Mouse (Mus musculus): ENCODE results near the gene Fktn. TPM values are rescaled to one million over a fixed set of nuclear protein-coding genes. Genes with fewer than 3 reads are reported as not detected.

Fktn gene
- polyA plus RNA-seq, 1 experiment, result 13.5 TPM

DNA sequence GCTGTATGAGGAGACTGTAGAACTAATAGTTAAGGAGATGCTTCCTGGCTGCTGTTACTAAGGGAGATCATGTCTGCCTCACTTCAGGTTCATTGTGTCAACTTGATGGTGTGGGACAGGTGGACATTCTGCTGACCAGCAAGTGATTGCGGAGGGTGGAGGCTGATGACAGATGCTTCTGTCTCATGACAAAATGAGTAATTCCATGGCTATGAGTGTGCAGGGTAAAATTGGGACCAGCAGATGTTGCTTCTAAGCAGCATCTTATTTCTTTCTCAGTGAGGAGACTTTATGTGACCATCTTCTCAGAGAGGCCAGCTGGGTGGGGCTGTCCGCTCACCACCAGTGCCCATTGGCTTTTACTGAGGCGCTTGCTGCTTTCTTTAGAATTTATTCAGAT lies 45.9 kb downstream of the Fktn start:
- H3K36me3 ChIP-seq (ENCODE audit: control insufficient read depth, insufficient read depth, low read length, poor library complexity, severe bottlenecking), result no peaks in the 10 kb centered on the region; the same call in 1 of the 2 replicates

DNA sequence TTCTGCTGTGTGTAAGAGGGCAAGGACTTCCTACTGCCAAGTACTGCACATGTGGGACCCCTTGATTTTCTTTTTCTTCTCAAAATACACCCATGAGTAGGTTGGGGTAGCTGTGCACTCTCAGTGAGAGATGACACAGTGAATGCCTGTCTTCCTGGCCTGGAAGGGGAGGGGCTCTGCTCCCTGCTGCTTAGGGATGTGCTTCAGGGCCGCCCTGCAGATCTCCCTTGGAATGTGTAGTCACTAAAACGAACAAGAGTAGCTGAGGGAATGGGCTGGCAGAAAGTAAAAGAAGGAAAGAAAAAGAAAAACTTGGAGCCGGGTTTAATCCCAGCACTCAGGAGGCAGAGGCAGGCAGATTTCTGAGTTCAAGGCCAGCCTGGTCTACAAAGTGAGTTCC lies 48.7 kb downstream of the Fktn start:
- no peaks in the 10 kb centered on the region; the same call in 1 of the 2 replicates for H3K36me3 ChIP-seq (ENCODE audit: control insufficient read depth, insufficient read depth, low read length, poor library complexity, severe bottlenecking)

More for the DNA sequence above, 45.9 kb downstream of the Fktn start:
- no peak overlapping the region for H3K9ac ChIP-seq (ENCODE audit: low read depth, poor library complexity, severe bottlenecking)
- H3K4me3 ChIP-seq (ENCODE audit: low read depth, low read length), result no peak overlapping the region
- no peaks in the 10 kb centered on the region for H3K9me3 ChIP-seq (replicated peaks; ENCODE audit: control insufficient read depth, insufficient read depth, low read length, poor library complexity, severe bottlenecking)
- H3K27ac ChIP-seq (ENCODE audit: insufficient read depth, low read length), result no peak overlapping the region
- TF ChIP-seq POLR2A (IDR thresholded peaks at IDR 0.05; ENCODE audit: insufficient read depth, low read length) (no peak), CTCF (IDR thresholded peaks at IDR 0.05; ENCODE audit: low read depth, low read length) (no peak), EP300 (IDR thresholded peaks at IDR 0.05; ENCODE audit: insufficient read depth, low read depth, low read length) (no peak)
- H3K4me1 ChIP-seq (ENCODE audit: control insufficient read depth, insufficient read depth, low read length), result no peaks in the 10 kb centered on the region
- no peaks in the 10 kb centered on the region for H3K27me3 ChIP-seq (ENCODE audit: control insufficient read depth, insufficient read depth, low read length, poor library complexity, severe bottlenecking)

DNA sequence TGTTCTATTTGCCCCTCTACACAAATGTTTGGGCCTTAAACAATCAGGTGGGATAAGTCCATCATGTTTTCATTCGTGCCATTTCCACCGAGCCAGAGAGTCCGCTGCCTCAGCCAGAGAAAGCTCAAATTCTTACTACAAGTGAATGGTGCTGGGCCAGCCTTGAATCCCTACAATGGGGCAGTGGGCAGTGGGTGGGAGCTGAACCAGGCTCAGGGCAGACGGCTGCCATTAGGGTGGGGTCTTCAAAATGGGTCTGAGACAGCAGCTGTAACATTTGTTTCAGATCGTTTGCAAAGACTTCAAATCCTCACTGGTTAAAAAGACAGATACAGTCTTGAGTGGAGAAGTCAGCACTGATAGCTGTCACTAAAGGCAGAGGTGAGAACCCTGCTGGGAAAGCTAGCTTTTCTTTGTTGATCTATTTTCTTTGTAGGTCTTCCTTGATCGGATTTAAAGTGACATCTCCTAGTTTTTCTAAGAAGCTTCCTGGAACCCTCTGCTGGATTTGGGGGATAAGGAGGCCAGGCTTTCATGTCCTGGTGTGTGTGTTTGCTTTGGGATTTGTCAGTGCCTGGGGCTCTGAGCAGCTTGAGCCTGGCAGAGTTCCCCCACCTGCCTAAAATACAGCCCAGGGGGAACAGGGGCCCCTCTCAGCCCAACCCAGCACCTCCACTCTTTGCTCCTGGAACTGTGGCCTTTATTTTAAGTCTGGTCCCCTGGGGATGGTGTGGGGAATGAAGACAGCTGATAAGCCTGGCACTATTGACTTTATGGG lies 57.3 kb downstream of the Fktn start:
- Histone ChIP-seq H3K9me3 (replicated peaks; ENCODE audit: control insufficient read depth, insufficient read depth, low read length, poor library complexity, severe bottlenecking) (no peaks in the 10 kb centered on the region), H3K9ac (ENCODE audit: low read depth, poor library complexity, severe bottlenecking) (no peak overlapping the region), H3K4me3 (ENCODE audit: low read depth, low read length) (no peak overlapping the region), H3K27me3 (ENCODE audit: control insufficient read depth, insufficient read depth, low read length, poor library complexity, severe bottlenecking) (no peaks in the 10 kb centered on the region), H3K4me1 (ENCODE audit: control insufficient read depth, insufficient read depth, low read length) (no peaks in the 10 kb centered on the region), H3K27ac (ENCODE audit: insufficient read depth, low read length) (no peak overlapping the region), H3K36me3 (ENCODE audit: control insufficient read depth, insufficient read depth, low read length, poor library complexity, severe bottlenecking) (no peaks in the 10 kb centered on the region)
- TF ChIP-seq CTCF (IDR thresholded peaks at IDR 0.05; ENCODE audit: low read depth, low read length), result no peak
- TF ChIP-seq POLR2A (IDR thresholded peaks at IDR 0.05; ENCODE audit: insufficient read depth, low read length), result no peak
- TF ChIP-seq EP300 (IDR thresholded peaks at IDR 0.05; ENCODE audit: insufficient read depth, low read depth, low read length), result no peak

More for the DNA sequence above, 48.7 kb downstream of the Fktn start:
- no peak overlapping the region for H3K9ac ChIP-seq (ENCODE audit: low read depth, poor library complexity, severe bottlenecking)
- no peak overlapping the region for H3K4me3 ChIP-seq (ENCODE audit: low read depth, low read length)
- H3K4me1 ChIP-seq (ENCODE audit: control insufficient read depth, insufficient read depth, low read length), result no peaks in the 10 kb centered on the region
- no peaks in the 10 kb centered on the region for H3K9me3 ChIP-seq (replicated peaks; ENCODE audit: control insufficient read depth, insufficient read depth, low read length, poor library complexity, severe bottlenecking)
- H3K27me3 ChIP-seq (ENCODE audit: control insufficient read depth, insufficient read depth, low read length, poor library complexity, severe bottlenecking), result no peaks in the 10 kb centered on the region
- no peak overlapping the region for H3K27ac ChIP-seq (ENCODE audit: insufficient read depth, low read length)
- TF ChIP-seq EP300 (IDR thresholded peaks at IDR 0.05; ENCODE audit: insufficient read depth, low read depth, low read length), result no peak
- TF ChIP-seq CTCF (IDR thresholded peaks at IDR 0.05; ENCODE audit: low read depth, low read length), result no peak
- TF ChIP-seq POLR2A (IDR thresholded peaks at IDR 0.05; ENCODE audit: insufficient read depth, low read length), result no peak

DNA sequence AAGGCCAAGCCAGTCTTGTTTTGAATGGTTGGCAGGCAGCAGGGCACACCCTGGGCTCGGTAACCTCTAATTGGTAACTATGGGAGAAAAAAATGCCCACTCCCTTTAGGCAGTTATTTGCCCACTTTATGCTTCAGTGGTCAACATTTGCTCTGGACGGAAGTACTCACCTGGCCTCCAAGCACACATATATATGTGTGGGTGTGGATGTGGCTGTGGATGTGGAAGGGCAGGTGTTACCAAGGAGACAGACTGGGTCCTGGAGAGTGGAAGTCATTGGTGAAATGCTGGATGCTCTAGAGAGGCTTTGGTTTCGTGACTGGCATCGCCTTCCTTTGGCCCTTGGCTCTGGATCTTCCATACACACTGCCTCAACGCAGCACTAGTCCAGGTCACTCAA lies 58.2 kb downstream of the Fktn start:
- Histone ChIP-seq H3K27ac (ENCODE audit: insufficient read depth, low read length) (no peak overlapping the region), H3K9ac (ENCODE audit: low read depth, poor library complexity, severe bottlenecking) (no peak overlapping the region), H3K4me1 (ENCODE audit: control insufficient read depth, insufficient read depth, low read length) (no peaks in the 10 kb centered on the region), H3K27me3 (ENCODE audit: control insufficient read depth, insufficient read depth, low read length, poor library complexity, severe bottlenecking) (no peaks in the 10 kb centered on the region), H3K9me3 (replicated peaks; ENCODE audit: control insufficient read depth, insufficient read depth, low read length, poor library complexity, severe bottlenecking) (no peaks in the 10 kb centered on the region), H3K4me3 (ENCODE audit: low read depth, low read length) (no peak overlapping the region), H3K36me3 (ENCODE audit: control insufficient read depth, insufficient read depth, low read length, poor library complexity, severe bottlenecking) (no peaks in the 10 kb centered on the region)
- TF ChIP-seq CTCF (IDR thresholded peaks at IDR 0.05; ENCODE audit: low read depth, low read length) (no peak), POLR2A (IDR thresholded peaks at IDR 0.05; ENCODE audit: insufficient read depth, low read length) (no peak), EP300 (IDR thresholded peaks at IDR 0.05; ENCODE audit: insufficient read depth, low read depth, low read length) (no peak)

DNA sequence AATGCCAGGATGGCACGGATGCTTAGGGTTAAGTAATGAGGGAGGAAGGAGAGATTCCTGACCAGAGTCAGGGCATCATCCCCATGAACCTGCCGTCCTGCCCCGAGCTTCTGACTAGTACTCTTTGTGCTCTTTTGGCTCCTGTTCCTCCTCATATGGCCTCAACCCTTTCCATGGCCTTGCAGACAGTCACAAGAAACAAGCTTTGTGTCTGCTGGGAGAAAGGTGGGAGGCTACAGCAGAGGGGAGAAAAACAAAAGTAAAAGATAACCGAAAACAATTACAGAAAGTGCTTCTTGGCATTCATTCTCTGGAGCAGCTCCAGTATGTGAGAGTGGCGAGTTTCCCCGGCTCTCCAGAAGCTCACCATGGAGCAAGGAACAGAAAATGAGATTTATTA lies 60.1 kb downstream of the Fktn start:
- TF ChIP-seq EP300 (IDR thresholded peaks at IDR 0.05; ENCODE audit: insufficient read depth, low read depth, low read length) (no peak), POLR2A (IDR thresholded peaks at IDR 0.05; ENCODE audit: insufficient read depth, low read length) (no peak), CTCF (IDR thresholded peaks at IDR 0.05; ENCODE audit: low read depth, low read length) (no peak)
- Histone ChIP-seq H3K9me3 (replicated peaks; ENCODE audit: control insufficient read depth, insufficient read depth, low read length, poor library complexity, severe bottlenecking) (no peaks in the 10 kb centered on the region), H3K9ac (ENCODE audit: low read depth, poor library complexity, severe bottlenecking) (no peak overlapping the region), H3K36me3 (ENCODE audit: control insufficient read depth, insufficient read depth, low read length, poor library complexity, severe bottlenecking) (no peaks in the 10 kb centered on the region), H3K27ac (ENCODE audit: insufficient read depth, low read length) (no peak overlapping the region), H3K27me3 (ENCODE audit: control insufficient read depth, insufficient read depth, low read length, poor library complexity, severe bottlenecking) (no peaks in the 10 kb centered on the region), H3K4me1 (ENCODE audit: control insufficient read depth, insufficient read depth, low read length) (no peaks in the 10 kb centered on the region), H3K4me3 (ENCODE audit: low read depth, low read length) (no peak overlapping the region)

DNA sequence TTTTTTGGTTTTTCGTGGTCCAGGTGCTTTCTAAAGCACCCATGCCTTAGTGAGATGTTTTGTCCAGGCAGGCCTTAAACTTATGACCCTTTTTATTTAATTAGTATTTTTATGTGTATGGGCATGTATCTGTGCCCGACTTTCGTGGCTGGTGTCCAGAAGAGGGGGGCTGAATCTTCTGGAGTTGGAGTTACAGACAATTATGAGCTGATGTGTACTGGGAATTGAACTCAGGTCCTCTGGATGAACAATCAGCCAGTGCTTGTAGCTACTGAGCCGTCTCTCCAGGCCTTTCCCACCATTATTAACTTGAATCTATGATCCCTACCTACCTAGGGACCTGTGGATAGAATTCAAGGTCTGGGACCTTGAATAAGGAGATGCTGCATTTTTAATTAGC lies 67.6 kb downstream of the Fktn start:
- Histone ChIP-seq H3K4me3 (ENCODE audit: low read depth, low read length) (no peak overlapping the region), H3K9me3 (replicated peaks; ENCODE audit: control insufficient read depth, insufficient read depth, low read length, poor library complexity, severe bottlenecking) (no peaks in the 10 kb centered on the region), H3K4me1 (ENCODE audit: control insufficient read depth, insufficient read depth, low read length) (no peaks in the 10 kb centered on the region)

More for the DNA sequence above, 67.6 kb downstream of the Fktn start:
- Histone ChIP-seq H3K9ac (ENCODE audit: low read depth, poor library complexity, severe bottlenecking) (no peak overlapping the region), H3K27ac (ENCODE audit: insufficient read depth, low read length) (no peak overlapping the region), H3K36me3 (ENCODE audit: control insufficient read depth, insufficient read depth, low read length, poor library complexity, severe bottlenecking) (no peaks in the 10 kb centered on the region), H3K27me3 (ENCODE audit: control insufficient read depth, insufficient read depth, low read length, poor library complexity, severe bottlenecking) (no peaks in the 10 kb centered on the region)
- TF ChIP-seq CTCF (IDR thresholded peaks at IDR 0.05; ENCODE audit: low read depth, low read length) (no peak), EP300 (IDR thresholded peaks at IDR 0.05; ENCODE audit: insufficient read depth, low read depth, low read length) (no peak), POLR2A (IDR thresholded peaks at IDR 0.05; ENCODE audit: insufficient read depth, low read length) (no peak)

All from ES-Bruce4 (cell line).